Comparison of ENCODE assay signal across 13 mouse cellular contexts in the genomic region with DNA sequence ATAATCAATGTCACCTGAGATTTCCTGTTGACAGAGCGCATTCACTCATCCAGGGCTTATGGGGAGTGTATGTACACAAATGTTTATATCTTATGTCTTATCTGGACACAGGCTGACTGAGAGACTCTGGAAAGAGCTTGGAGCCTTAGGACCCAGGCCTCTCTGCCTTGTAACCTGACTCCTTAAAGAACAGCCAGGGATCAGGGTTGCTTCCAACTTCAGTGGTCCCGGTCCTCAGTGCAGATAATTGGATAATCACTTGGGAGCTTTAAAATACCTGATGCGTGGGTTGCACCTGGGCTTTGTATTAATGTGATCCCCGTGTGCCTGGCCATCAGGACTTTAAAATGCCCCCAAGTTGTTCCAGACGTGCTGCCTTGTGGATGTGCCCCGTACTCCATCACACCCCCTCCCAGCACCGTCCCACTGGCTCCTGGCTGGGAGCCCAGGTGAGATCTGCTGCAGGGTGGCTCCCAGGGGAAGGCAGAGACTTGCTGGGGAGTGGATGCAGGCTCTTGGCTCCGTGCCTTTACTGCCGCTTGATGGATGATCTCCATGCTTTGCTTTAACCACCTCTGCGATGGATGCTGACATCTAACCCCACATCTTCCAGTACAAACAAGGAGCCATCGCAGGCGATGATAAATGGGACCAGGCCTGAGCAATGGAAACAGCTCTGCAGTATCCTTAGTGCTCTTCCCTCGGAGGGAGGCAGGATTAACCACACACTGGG. TPM values are rescaled to one million over a fixed set of nuclear protein-coding genes. Genes with fewer than 3 reads are reported as not detected.
DNase-seq lines count a peak whose midpoint lies in the region; TF ChIP-seq lines count a peak whose summit lies in the region.
"Had no signal": no experiment of that assay in that cellular context is flagged by ENCODE, and none has a peak within 500 bp of the region (broad histone marks: within the 10 kb centered on the region; RNA-seq: fewer than 3 reads in every experiment).

No protein-coding gene starts in this region.

- peak; percentile 36 for DNase-seq in heart, postnatal 4 days
- no peak for DNase-seq in heart, adult 18-20 months
- DNase-seq in ovary, postnatal 14 days (ENCODE audit: low spot score): peak; percentile 31
- no peak for DNase-seq in ovary, postnatal 36 days (ENCODE audit: low spot score)
- DNase-seq in kidney, postnatal 4 days: peak; percentile 50 to 62
- DNase-seq in thymus, adult 2 months: no peak
- DNase-seq in cerebellum, adult 2 months: no peak
- no peak for DNase-seq in frontal cortex, postnatal 25 days (ENCODE audit: low spot score in 2 of 2)
- DNase-seq: cerebellum, adult 9-11 months had no signal

- no peaks in the 10 kb centered on the region for H3K27me3 ChIP-seq in thymus, adult 2 months (ENCODE audit: control insufficient read depth, insufficient read depth, low read length)
- H3K27me3 ChIP-seq in cerebellum, adult 2 months (ENCODE audit: control insufficient read depth, insufficient read depth, low read length): no peaks in the 10 kb centered on the region; the same call in 1 of the 2 replicates
- H3K27me3 ChIP-seq: forebrain, embryonic 12.5 days had no signal

- H3K27ac ChIP-seq in thymus, adult 2 months (ENCODE audit: control insufficient read depth, insufficient read depth, low read length): no peak overlapping the region
- no peak overlapping the region for H3K27ac ChIP-seq in cerebellum, adult 2 months (ENCODE audit: insufficient read depth, low read length)
- H3K27ac ChIP-seq: forebrain, embryonic 12.5 days; heart, embryonic 15.5 days; liver, embryonic 14.5 days had no signal

- no peak overlapping the region for H3K4me3 ChIP-seq in thymus, adult 2 months (ENCODE audit: control insufficient read depth, insufficient read depth, low read length)
- H3K4me3 ChIP-seq in cerebellum, adult 2 months (replicated peaks; ENCODE audit: insufficient read depth, low read depth, low read length): no peak overlapping the region
- H3K4me3 ChIP-seq: forebrain, embryonic 12.5 days; heart, embryonic 15.5 days had no signal

- H3K36me3 ChIP-seq in thymus, adult 2 months (ENCODE audit: control insufficient read depth, insufficient read depth, low read length): no peaks in the 10 kb centered on the region
- H3K36me3 ChIP-seq: forebrain, embryonic 12.5 days; heart, embryonic 15.5 days had no signal

- no peak for TF ChIP-seq POLR2A in thymus, adult 2 months (IDR thresholded peaks at IDR 0.05; ENCODE audit: control insufficient read depth, extremely low read depth, insufficient read depth, low read length, poor library complexity)
- no peak for TF ChIP-seq POLR2A in cerebellum, adult 2 months (IDR thresholded peaks at IDR 0.05; ENCODE audit: borderline replicate concordance, insufficient read depth, low read length)

- 36% methylated on average over 13 of the region's 13 CpGs for WGBS in thymus, adult 2 months
- 28% methylated on average over 13 of the region's 13 CpGs for WGBS in cerebellum, adult 2 months

- TF ChIP-seq CTCF in thymus, adult 2 months (IDR thresholded peaks at IDR 0.05; ENCODE audit: borderline replicate concordance, control insufficient read depth, extremely low read depth, insufficient read depth, low read length, poor library complexity): no peak
- no peak for TF ChIP-seq CTCF in cerebellum, adult 2 months (IDR thresholded peaks at IDR 0.05; ENCODE audit: borderline replicate concordance, insufficient read depth, low read depth, low read length)

- H3K4me1 ChIP-seq in thymus, adult 2 months (replicated peaks; ENCODE audit: control insufficient read depth, insufficient read depth, low read length): no peaks in the 10 kb centered on the region
- H3K4me1 ChIP-seq in cerebellum, adult 2 months (ENCODE audit: control insufficient read depth, insufficient read depth, low read length): no peaks in the 10 kb centered on the region

RNA-seq across cellular contexts. Expression of gene Dact2, which starts 26.8 kb away (rescaled TPM):
- 1 to 10 TPM; 1.8 to 1.9 TPM for total RNA-seq in heart, postnatal 4 days (2021)
- total RNA-seq in heart, adult 18-20 months (2021): 1 to 10 TPM in 1 of 2 experiments, under 1 TPM in 1; 0.95 to 1.1 TPM
- 37.4 and 45.8 TPM in 2 replicates for polyA plus RNA-seq in thymus, adult 2 months (2012; rRNA removed)
- 6.5 and 7.2 TPM in 2 replicates for polyA plus RNA-seq in cerebellum, adult 2 months (2012; rRNA removed)
- total RNA-seq: megakaryocyte-erythroid progenitor cell, adult 5-6 weeks had no signal

RNA-seq across cellular contexts. Expression of gene Smoc2, which starts 48.4 kb away (rescaled TPM):
- 10 to 100 TPM; 23.4 to 28.1 TPM for total RNA-seq in heart, postnatal 4 days (2021)
- total RNA-seq in heart, adult 18-20 months (2021): 10 to 100 TPM; 44.5 to 53.2 TPM
- polyA plus RNA-seq in thymus, adult 2 months (2012; rRNA removed): 15.6 and 17.8 TPM in 2 replicates
- 1.1 and 1.6 TPM in 2 replicates for polyA plus RNA-seq in cerebellum, adult 2 months (2012; rRNA removed)
- total RNA-seq: megakaryocyte-erythroid progenitor cell, adult 5-6 weeks had no signal

Comparison
In these comparisons a context has a peak if more than half of its experiments do, and no peak if none do; other contexts are left out.
1. DNase-seq: peak in heart, postnatal 4 days (single experiment), ovary, postnatal 14 days (single experiment) and kidney, postnatal 4 days (2 of 2); none in heart, adult 18-20 months (0 of 2), ovary, postnatal 36 days (single experiment), thymus, adult 2 months (single experiment), cerebellum, adult 2 months (0 of 2) and frontal cortex, postnatal 25 days (0 of 2).